Comparison of ENCODE assay signal across 11 mouse cellular contexts in genomic region chr12:111448931-111449705, GRCm38 (mm10). TPM values are rescaled to one million over a fixed set of nuclear protein-coding genes. Genes with fewer than 3 reads are reported as not detected.
A peak's percentile ranks its signal among the peaks of the same experiment; 100 is the strongest.
DNase-seq lines count a peak whose midpoint lies in the region; ATAC-seq and TF ChIP-seq lines count a peak whose summit lies in the region.
"Had no signal": no experiment of that assay in that cellular context is flagged by ENCODE, and none has a peak within 500 bp of the region (broad histone marks: within the 10 kb centered on the region; RNA-seq: fewer than 3 reads in every experiment).

No protein-coding gene starts in this region.

- peak overlapping the region; percentile 80 for H3K27ac ChIP-seq in bone marrow macrophage, adult 2 months (ENCODE audit: insufficient read depth, low read depth, low read length)
- H3K27ac ChIP-seq in midbrain, embryonic 11.5 days (ENCODE audit: low read depth, low read length): no peak overlapping the region
- no peak overlapping the region for H3K27ac ChIP-seq in hindbrain, embryonic 16.5 days (ENCODE audit: low read depth, low read length)

- H3K4me2 ChIP-seq in midbrain, embryonic 11.5 days: no peak overlapping the region
- H3K4me2 ChIP-seq in hindbrain, embryonic 16.5 days (ENCODE audit: low read length): no peak overlapping the region

- H3K9me3 ChIP-seq in midbrain, embryonic 11.5 days (ENCODE audit: control insufficient read depth, low read length): no peaks in the 10 kb centered on the region
- H3K9me3 ChIP-seq in hindbrain, embryonic 16.5 days (ENCODE audit: control insufficient read depth, low read length): no peaks in the 10 kb centered on the region

- peak; percentile 69 to 73 for DNase-seq in heart, adult 18-20 months
- no peak for DNase-seq in heart, postnatal 14 days
- peak; percentile 84 for DNase-seq in kidney, adult 9 months
- peak; percentile 54 to 60 for DNase-seq in lung, postnatal 4 days
- DNase-seq in left cerebral cortex, adult 9 months (ENCODE audit: low spot score in 2 of 2): no peak
- no peak for DNase-seq in midbrain, embryonic 11.5 days (ENCODE audit: low spot score, missing footprints)

- peaks cover 73% of the 10 kb centered on the region for H3K27me3 ChIP-seq in midbrain, embryonic 11.5 days (ENCODE audit: control insufficient read depth, insufficient read depth, low read length)
- peaks cover 69% of the 10 kb centered on the region for H3K27me3 ChIP-seq in hindbrain, embryonic 16.5 days (replicated peaks; ENCODE audit: control insufficient read depth, insufficient read depth, low read length)

- no peak overlapping the region for H3K4me3 ChIP-seq in bone marrow macrophage, adult 2 months (ENCODE audit: insufficient read depth, low read length)
- no peak overlapping the region for H3K4me3 ChIP-seq in midbrain, embryonic 11.5 days (ENCODE audit: low read depth, low read length)
- H3K4me3 ChIP-seq in hindbrain, embryonic 16.5 days (ENCODE audit: low read length): no peak overlapping the region

- ATAC-seq in midbrain, embryonic 11.5 days (ENCODE audit: low FRiP score): no peak
- no peak for ATAC-seq in hindbrain, embryonic 16.5 days

- TF ChIP-seq POLR2A in bone marrow macrophage, adult 2 months (IDR thresholded peaks at IDR 0.05; ENCODE audit: borderline replicate concordance, low read depth, low read length): no peak

- intact Hi-C loops in heart, postnatal 14 days (cut with DNase I): no loop called here

- peaks cover 75% of the 10 kb centered on the region for H3K4me1 ChIP-seq in bone marrow macrophage, adult 2 months (ENCODE audit: control insufficient read depth, insufficient read depth, low read length)
- H3K4me1 ChIP-seq in midbrain, embryonic 11.5 days (ENCODE audit: control insufficient read depth, insufficient read depth, low read length): peaks cover 6% of the 10 kb centered on the region; the same call in 1 of the 2 replicates
- H3K4me1 ChIP-seq in hindbrain, embryonic 16.5 days (ENCODE audit: control insufficient read depth, insufficient read depth, low read depth, low read length): peaks cover 9% of the 10 kb centered on the region

- WGBS in midbrain, embryonic 11.5 days: 17% methylated on average over 14 of the region's 14 CpGs
- 18% methylated on average over 12 of the region's 14 CpGs for WGBS in hindbrain, embryonic 16.5 days

- TF ChIP-seq CTCF in bone marrow macrophage, adult 2 months (IDR thresholded peaks at IDR 0.05; ENCODE audit: low read depth, low read length): no peak

- no peaks in the 10 kb centered on the region for H3K36me3 ChIP-seq in midbrain, embryonic 11.5 days (ENCODE audit: control insufficient read depth, insufficient read depth, low read length)
- H3K36me3 ChIP-seq in hindbrain, embryonic 16.5 days (ENCODE audit: control insufficient read depth, insufficient read depth, low read length): no peaks in the 10 kb centered on the region

- H3K9ac ChIP-seq in midbrain, embryonic 11.5 days (ENCODE audit: low read length): no peak overlapping the region
- H3K9ac ChIP-seq in hindbrain, embryonic 16.5 days (ENCODE audit: low read depth, low read length): no peak overlapping the region

RNA-seq across cellular contexts. Expression of gene Tnfaip2, which starts 6.8 kb away (rescaled TPM):
- 10 to 100 TPM; 45.1 to 52.6 TPM for total RNA-seq in heart, adult 18-20 months (2021)
- 10 to 100 TPM; 38.0 to 40.4 TPM for total RNA-seq in heart, postnatal 14 days (2021)
- polyA plus RNA-seq in bone marrow macrophage, adult 2 months (2012; ENCODE audit: insufficient read depth, insufficient read length, missing spikeins): 300 and 304 TPM in 2 replicates
- 1.1 and 2.3 TPM in 2 replicates for polyA plus RNA-seq in midbrain, embryonic 11.5 days (2014; fragmentation: Nextera tagmentation; extraction: Ambion mirVana)
- 0.79 and 1.2 TPM in 2 replicates for polyA plus RNA-seq in hindbrain, embryonic 16.5 days (2015; fragmentation: Nextera tagmentation; extraction: Ambion mirVana)

RNA-seq across cellular contexts. Expression of gene Exoc3l4, which starts 32.3 kb away (rescaled TPM):
- 1 to 10 TPM; 3.2 to 4.1 TPM for total RNA-seq in heart, adult 18-20 months (2021)
- total RNA-seq in heart, postnatal 14 days (2021): 1 to 10 TPM; 4.1 to 5.5 TPM
- polyA plus RNA-seq in bone marrow macrophage, adult 2 months (2012; ENCODE audit: insufficient read depth, insufficient read length, missing spikeins): 7.8 and 8.0 TPM in 2 replicates
- polyA plus RNA-seq in midbrain, embryonic 11.5 days (2014; fragmentation: Nextera tagmentation; extraction: Ambion mirVana): 2.3 and 2.9 TPM in 2 replicates
- 2.6 and 2.7 TPM in 2 replicates for polyA plus RNA-seq in hindbrain, embryonic 16.5 days (2015; fragmentation: Nextera tagmentation; extraction: Ambion mirVana)

RNA-seq across cellular contexts. Expression of gene Gm266, which starts 36.5 kb away (rescaled TPM):
- not detected for total RNA-seq in heart, adult 18-20 months (2021)
- total RNA-seq in heart, postnatal 14 days (2021): 1 to 10 TPM; 1.2 to 1.7 TPM
- not detected in 2 replicates for polyA plus RNA-seq in bone marrow macrophage, adult 2 months (2012; ENCODE audit: insufficient read depth, insufficient read length, missing spikeins)
- 4.2 and 6.0 TPM in 2 replicates for polyA plus RNA-seq in midbrain, embryonic 11.5 days (2014; fragmentation: Nextera tagmentation; extraction: Ambion mirVana)
- 2.6 and 5.0 TPM in 2 replicates for polyA plus RNA-seq in hindbrain, embryonic 16.5 days (2015; fragmentation: Nextera tagmentation; extraction: Ambion mirVana)
- total RNA-seq: liver, adult 2 months had no signal
- polyA plus RNA-seq: liver, adult 2 months had no signal

RNA-seq across cellular contexts. Expression of gene Lbhd2, which starts 42.5 kb away (rescaled TPM):
- not detected for total RNA-seq in heart, adult 18-20 months (2021)
- total RNA-seq in heart, postnatal 14 days (2021): not detected
- not detected in 2 replicates for polyA plus RNA-seq in bone marrow macrophage, adult 2 months (2012; ENCODE audit: insufficient read depth, insufficient read length, missing spikeins)
- not detected in 2 replicates for polyA plus RNA-seq in midbrain, embryonic 11.5 days (2014; fragmentation: Nextera tagmentation; extraction: Ambion mirVana)
- 2.5 and 3.3 TPM in 2 replicates for polyA plus RNA-seq in hindbrain, embryonic 16.5 days (2015; fragmentation: Nextera tagmentation; extraction: Ambion mirVana)
- total RNA-seq: liver, adult 2 months had no signal
- polyA plus RNA-seq: heart, postnatal 0 days; liver, adult 2 months; neural tube, embryonic 11.5 days had no signal

Comparison
In these comparisons a context has a peak if more than half of its experiments do, and no peak if none do; other contexts are left out.
1. DNase-seq: peak in heart, adult 18-20 months (2 of 2), kidney, adult 9 months (single experiment) and lung, postnatal 4 days (2 of 2); none in heart, postnatal 14 days (0 of 2), left cerebral cortex, adult 9 months (0 of 2) and midbrain, embryonic 11.5 days (single experiment).
2. RNA of gene Tnfaip2, which starts 6.8 kb away (polyA plus RNA-seq): 300 to 304 TPM in bone marrow macrophage, adult 2 months; 1.1 to 2.3 TPM in midbrain, embryonic 11.5 days and 0.79 to 1.2 TPM in hindbrain, embryonic 16.5 days; every median in the first group is over 10 times any median in the second.